ENCODE assay signal across 33 mouse cellular contexts in the genomic region with DNA sequence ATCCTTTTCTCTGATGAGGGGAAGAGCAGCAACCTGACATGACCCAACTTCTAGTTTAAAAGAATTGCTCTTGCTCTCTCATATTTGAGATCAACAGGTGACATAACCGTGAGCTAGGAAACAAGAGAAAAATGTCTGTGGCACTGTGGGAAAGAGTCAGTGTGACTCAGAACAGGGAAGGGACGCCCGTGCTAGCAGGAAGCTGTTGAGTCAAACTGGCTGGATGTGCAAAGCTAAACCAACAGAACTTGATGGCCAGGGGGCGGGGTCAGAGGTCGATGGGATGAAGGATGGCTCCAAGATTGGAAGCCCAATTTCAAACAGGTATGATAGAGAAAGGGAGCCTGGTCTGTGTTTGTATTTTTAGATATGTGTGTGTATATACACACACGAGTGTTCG.
"Had no signal": no experiment of that assay in that cellular context is flagged by ENCODE, and none has a peak within 500 bp of the region (broad histone marks: within the 10 kb centered on the region; RNA-seq: fewer than 3 reads in every experiment).

No protein-coding gene starts in this region.

- H3K27ac ChIP-seq: heart, embryonic 10.5 days; heart, embryonic 13.5 days; heart, embryonic 15.5 days; hindbrain, embryonic 10.5 days; hindbrain, embryonic 12.5 days; hindbrain, embryonic 13.5 days; hindbrain, embryonic 14.5 days; hindbrain, embryonic 15.5 days; hindbrain, postnatal 0 days; intestine, embryonic 15.5 days; kidney, embryonic 15.5 days; kidney, postnatal 0 days; layer of hippocampus, adult 2 months had no signal

- H3K4me3 ChIP-seq: heart, embryonic 10.5 days; heart, embryonic 12.5 days; heart, embryonic 13.5 days; heart, embryonic 15.5 days; hindbrain, embryonic 10.5 days; hindbrain, embryonic 12.5 days; hindbrain, embryonic 13.5 days; hindbrain, embryonic 15.5 days; intestine, embryonic 15.5 days; kidney, embryonic 15.5 days; layer of hippocampus, adult 2 months had no signal

- H3K36me3 ChIP-seq: heart, embryonic 10.5 days; heart, embryonic 12.5 days; heart, embryonic 13.5 days; heart, embryonic 15.5 days; hindbrain, embryonic 10.5 days; hindbrain, embryonic 12.5 days; hindbrain, embryonic 13.5 days; hindbrain, embryonic 15.5 days; intestine, embryonic 15.5 days; kidney, embryonic 15.5 days had no signal

- H3K9ac ChIP-seq: heart, embryonic 12.5 days; heart, embryonic 13.5 days; heart, embryonic 15.5 days; hindbrain, embryonic 12.5 days; hindbrain, embryonic 13.5 days; hindbrain, embryonic 14.5 days; hindbrain, embryonic 15.5 days; intestine, embryonic 15.5 days; kidney, embryonic 15.5 days had no signal

- H3K4me2 ChIP-seq: heart, embryonic 12.5 days; heart, embryonic 13.5 days; heart, embryonic 15.5 days; hindbrain, embryonic 12.5 days; hindbrain, embryonic 13.5 days; hindbrain, embryonic 14.5 days; hindbrain, embryonic 15.5 days; intestine, embryonic 15.5 days; kidney, embryonic 15.5 days had no signal

- DNase-seq: heart, postnatal 10 days; heart, postnatal 14 days; heart, postnatal 36 days; heart, postnatal 4 days; kidney, adult 11 months; kidney, adult 18-20 months; kidney, adult 2 months; kidney, adult 8-10 months; kidney, adult 9 months; kidney, postnatal 10 days; kidney, postnatal 14 days; kidney, postnatal 25 days; kidney, postnatal 36 days; kidney, postnatal 4 days; layer of hippocampus, adult 9-11 months; layer of hippocampus, postnatal 36 days had no signal

- H3K9me3 ChIP-seq: heart, embryonic 10.5 days; heart, embryonic 12.5 days; heart, embryonic 13.5 days; heart, embryonic 15.5 days; hindbrain, embryonic 10.5 days; hindbrain, embryonic 12.5 days; hindbrain, embryonic 13.5 days; hindbrain, embryonic 15.5 days; intestine, embryonic 15.5 days; kidney, embryonic 15.5 days had no signal

- ATAC-seq: hindbrain, postnatal 0 days; inflammation-experienced regulatory T-cells, adult 6 months; intestine, embryonic 15.5 days; intestine, embryonic 16.5 days; intestine, postnatal 0 days had no signal

- H3K27me3 ChIP-seq: hindbrain, embryonic 12.5 days; hindbrain, embryonic 13.5 days; hindbrain, embryonic 15.5 days; intestine, embryonic 15.5 days; kidney, embryonic 15.5 days had no signal
